Mouse (Mus musculus): ENCODE results near the gene Kcnj2. TPM values are rescaled to one million over a fixed set of nuclear protein-coding genes. Genes with fewer than 3 reads are reported as not detected.

Kcnj2 gene
- polyA plus RNA-seq, 1 experiment: 8.1 TPM

- Histone ChIP-seq H3K27ac (ENCODE audit: insufficient read depth, low read length) (no peak overlapping the region), H3K4me3 (ENCODE audit: insufficient read depth, low read length) (no peak overlapping the region), H3K4me1 (ENCODE audit: control insufficient read depth, insufficient read depth, low read length) (no peaks in the 10 kb centered on the region)
- TF ChIP-seq CTCF (IDR thresholded peaks at IDR 0.05; ENCODE audit: borderline replicate concordance, insufficient read depth, low read length): no peak
Observed at GRCm38 (mm10) chr11:111086933-111087332, 21.0 kb downstream of the Kcnj2 start.

- TF ChIP-seq POLR2A (IDR thresholded peaks at IDR 0.05; ENCODE audit: low read depth, low read length) (no peak), CTCF (IDR thresholded peaks at IDR 0.05; ENCODE audit: borderline replicate concordance, insufficient read depth, low read length) (no peak)
- Histone ChIP-seq H3K27ac (ENCODE audit: insufficient read depth, low read length) (no peak overlapping the region), H3K4me1 (ENCODE audit: control insufficient read depth, insufficient read depth, low read length) (no peaks in the 10 kb centered on the region), H3K4me3 (ENCODE audit: insufficient read depth, low read length) (no peak overlapping the region)
Observed at GRCm38 (mm10) chr11:111088226-111088625, 22.3 kb downstream of the Kcnj2 start.

- TF ChIP-seq POLR2A (IDR thresholded peaks at IDR 0.05; ENCODE audit: low read depth, low read length) (no peak), CTCF (IDR thresholded peaks at IDR 0.05; ENCODE audit: borderline replicate concordance, insufficient read depth, low read length) (no peak)
- no peak overlapping the region for H3K27ac ChIP-seq (ENCODE audit: insufficient read depth, low read length)
- H3K4me3 ChIP-seq (ENCODE audit: insufficient read depth, low read length): no peak overlapping the region
- H3K4me1 ChIP-seq (ENCODE audit: control insufficient read depth, insufficient read depth, low read length): no peaks in the 10 kb centered on the region
Observed at GRCm38 (mm10) chr11:111088812-111089211, 22.8 kb downstream of the Kcnj2 start.

- TF ChIP-seq POLR2A (IDR thresholded peaks at IDR 0.05; ENCODE audit: low read depth, low read length): no peak
- TF ChIP-seq CTCF (IDR thresholded peaks at IDR 0.05; ENCODE audit: borderline replicate concordance, insufficient read depth, low read length): no peak
- Histone ChIP-seq H3K4me3 (ENCODE audit: insufficient read depth, low read length) (no peak overlapping the region), H3K4me1 (ENCODE audit: control insufficient read depth, insufficient read depth, low read length) (no peaks in the 10 kb centered on the region), H3K27ac (ENCODE audit: insufficient read depth, low read length) (no peak overlapping the region)
Observed at GRCm38 (mm10) chr11:111091117-111091516, 25.2 kb downstream of the Kcnj2 start.

GRCm38 (mm10) chr11:111092967-111093366 lies 27.0 kb downstream of the Kcnj2 start:
- TF ChIP-seq POLR2A (IDR thresholded peaks at IDR 0.05; ENCODE audit: low read depth, low read length): no peak
- no peak for TF ChIP-seq CTCF (IDR thresholded peaks at IDR 0.05; ENCODE audit: borderline replicate concordance, insufficient read depth, low read length)
- Histone ChIP-seq H3K4me3 (ENCODE audit: insufficient read depth, low read length) (no peak overlapping the region), H3K27ac (ENCODE audit: insufficient read depth, low read length) (no peak overlapping the region), H3K4me1 (ENCODE audit: control insufficient read depth, insufficient read depth, low read length) (no peaks in the 10 kb centered on the region)

- TF ChIP-seq POLR2A (IDR thresholded peaks at IDR 0.05; ENCODE audit: low read depth, low read length): no peak
- no peak for TF ChIP-seq CTCF (IDR thresholded peaks at IDR 0.05; ENCODE audit: borderline replicate concordance, insufficient read depth, low read length)
- H3K27ac ChIP-seq (ENCODE audit: insufficient read depth, low read length): no peak overlapping the region
- H3K4me1 ChIP-seq (ENCODE audit: control insufficient read depth, insufficient read depth, low read length): no peaks in the 10 kb centered on the region
- no peak overlapping the region for H3K4me3 ChIP-seq (ENCODE audit: insufficient read depth, low read length)
Observed at GRCm38 (mm10) chr11:111096612-111097011, 30.6 kb downstream of the Kcnj2 start.

- TF ChIP-seq POLR2A (IDR thresholded peaks at IDR 0.05; ENCODE audit: low read depth, low read length) (no peak), CTCF (IDR thresholded peaks at IDR 0.05; ENCODE audit: borderline replicate concordance, insufficient read depth, low read length) (no peak)
- H3K4me3 ChIP-seq (ENCODE audit: insufficient read depth, low read length): no peak overlapping the region
- H3K27ac ChIP-seq (ENCODE audit: insufficient read depth, low read length): no peak overlapping the region
- no peaks in the 10 kb centered on the region for H3K4me1 ChIP-seq (ENCODE audit: control insufficient read depth, insufficient read depth, low read length)
Observed at GRCm38 (mm10) chr11:111100131-111100530, 34.2 kb downstream of the Kcnj2 start.

- H3K4me1 ChIP-seq (ENCODE audit: control insufficient read depth, insufficient read depth, low read length): no peaks in the 10 kb centered on the region
- no peak for TF ChIP-seq POLR2A (IDR thresholded peaks at IDR 0.05; ENCODE audit: low read depth, low read length)
- no peak for TF ChIP-seq CTCF (IDR thresholded peaks at IDR 0.05; ENCODE audit: borderline replicate concordance, insufficient read depth, low read length)
Observed at GRCm38 (mm10) chr11:111100651-111101050, 34.7 kb downstream of the Kcnj2 start.

GRCm38 (mm10) chr11:111101620-111102176 lies 35.7 kb downstream of the Kcnj2 start:
- H3K4me3 ChIP-seq (ENCODE audit: insufficient read depth, low read length): no peak overlapping the region
- TF ChIP-seq POLR2A (IDR thresholded peaks at IDR 0.05; ENCODE audit: low read depth, low read length) (no peak), CTCF (IDR thresholded peaks at IDR 0.05; ENCODE audit: borderline replicate concordance, insufficient read depth, low read length) (no peak)
- H3K27ac ChIP-seq (ENCODE audit: insufficient read depth, low read length): no peak overlapping the region
- H3K4me1 ChIP-seq (ENCODE audit: control insufficient read depth, insufficient read depth, low read length): no peaks in the 10 kb centered on the region

More at GRCm38 (mm10) chr11:111100651-111101050, 34.7 kb downstream of the Kcnj2 start:
- H3K4me3 ChIP-seq (ENCODE audit: insufficient read depth, low read length): no peak overlapping the region
- no peak overlapping the region for H3K27ac ChIP-seq (ENCODE audit: insufficient read depth, low read length)

- TF ChIP-seq CTCF (IDR thresholded peaks at IDR 0.05; ENCODE audit: borderline replicate concordance, insufficient read depth, low read length) (no peak), POLR2A (IDR thresholded peaks at IDR 0.05; ENCODE audit: low read depth, low read length) (no peak)
Observed at GRCm38 (mm10) chr11:111104422-111104821, 38.5 kb downstream of the Kcnj2 start.

More at GRCm38 (mm10) chr11:111104422-111104821, 38.5 kb downstream of the Kcnj2 start:
- H3K27ac ChIP-seq (ENCODE audit: insufficient read depth, low read length): no peak overlapping the region
- no peaks in the 10 kb centered on the region for H3K4me1 ChIP-seq (ENCODE audit: control insufficient read depth, insufficient read depth, low read length)
- H3K4me3 ChIP-seq (ENCODE audit: insufficient read depth, low read length): no peak overlapping the region

All from embryonic fibroblast, embryonic 13.5 days (primary cell).